Mouse (Mus musculus) cerebellum, postnatal 25 days (tissue): Measurements from ENCODE around the gene Rpl13a.
"Not testable (repeated sequence)": the region's sequence is repeated elsewhere in the genome, so short reads cannot be mapped to it uniquely, and the experiment has no call there.

Experiments
- DNase-seq, 2 experiments: peaks; one replicate each; pipeline ENCODE4 v3.0.0; 2021; ENCODE audit warnings: mixed read lengths in 2 of 2

The Rpl13a gene

DNA sequence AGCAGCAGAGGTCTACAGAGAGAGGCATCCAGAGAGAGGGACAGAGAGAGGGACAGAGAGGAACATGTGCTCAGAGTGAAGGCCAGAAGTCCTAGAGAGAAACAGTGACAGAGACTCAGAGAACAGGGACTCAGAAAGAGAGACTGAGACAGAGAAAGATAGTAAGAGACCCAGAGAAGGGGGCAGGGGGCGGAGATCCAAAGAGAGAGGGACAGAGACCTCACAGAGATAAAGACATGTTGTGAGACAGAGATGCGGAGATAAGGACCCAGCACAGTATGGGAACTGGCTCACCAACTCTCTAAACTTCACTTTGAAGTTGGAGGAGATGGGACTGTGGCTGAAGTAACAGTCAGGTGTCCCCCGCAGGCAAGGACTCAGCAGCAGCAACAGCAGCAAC is 6.8 kb upstream of the Rpl13a start:
- no peak for DNase-seq

DNA sequence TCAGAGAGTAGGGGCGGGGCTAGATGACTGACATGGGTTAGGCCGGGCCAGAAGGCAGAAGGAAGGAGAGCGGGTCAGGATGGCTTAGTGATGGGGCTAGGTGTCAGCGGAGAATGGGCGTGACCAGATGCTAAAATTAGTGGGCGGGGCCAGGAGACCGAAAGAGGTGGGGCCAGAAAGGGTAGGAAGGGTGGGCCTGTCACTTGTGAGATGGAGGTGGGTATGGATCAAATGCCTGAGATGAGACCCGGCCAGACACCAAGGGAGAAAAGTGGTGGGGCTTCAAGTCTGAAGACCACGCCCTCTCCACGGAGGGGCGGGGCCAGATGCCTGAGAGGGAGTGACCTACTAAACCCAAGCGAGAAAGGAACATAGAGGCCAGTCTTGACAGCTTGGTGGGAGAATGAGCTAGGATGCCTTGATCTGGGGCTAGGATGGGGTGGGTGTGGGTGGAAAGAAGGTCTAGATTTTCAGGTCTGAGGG is 6.0 kb upstream of the Rpl13a start:
- peak in 1 of 2 experiments; percentile 36 for DNase-seq

GRCm38 (mm10) chr7:45133446-45134159 is 5.0 kb upstream of the Rpl13a start:
- DNase-seq: peak in 1 of 2 experiments; percentile 36

- DNase-seq: no peak
Observed at GRCm38 (mm10) chr7:45131850-45132249, 3.3 kb upstream of the Rpl13a start.

DNA sequence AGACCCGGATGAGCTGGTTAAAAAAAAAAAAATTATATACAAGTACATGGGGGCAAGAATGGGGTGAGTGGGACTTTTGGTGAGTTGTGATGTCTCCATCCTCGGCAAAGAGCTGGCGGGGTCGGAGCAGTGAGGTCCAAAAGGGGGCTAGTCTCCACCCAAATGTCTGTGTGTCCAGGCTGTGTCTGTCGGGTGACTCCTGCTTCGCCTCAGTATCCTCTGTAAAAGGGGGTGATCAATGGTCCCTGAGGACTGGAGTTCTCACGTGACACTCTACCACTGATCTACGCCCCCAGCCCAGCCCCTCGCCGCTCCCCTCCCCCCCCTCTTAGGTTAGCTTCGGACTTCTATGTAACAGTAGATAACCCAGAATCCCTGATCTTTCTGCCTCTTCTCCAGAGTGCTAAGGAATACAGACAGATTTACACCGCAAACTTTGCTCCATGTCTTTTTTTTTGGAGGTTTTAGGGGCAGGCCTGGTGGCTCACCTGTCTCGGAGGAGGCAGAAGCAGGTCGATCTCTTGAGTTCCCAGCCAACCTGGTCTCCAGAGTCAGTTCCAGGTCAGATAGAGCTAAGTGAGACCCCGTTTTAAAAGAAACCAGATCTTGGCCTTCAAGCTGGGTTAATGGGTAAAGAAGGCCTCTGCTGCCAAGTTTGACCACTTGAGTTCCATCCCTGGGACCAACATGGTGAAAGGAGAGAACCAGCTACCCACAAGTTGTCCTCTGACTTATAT is 1.4 kb upstream of the Rpl13a start:
- DNase-seq: peak in 1 of 2 experiments; percentile 9

- DNase-seq: no peak
Observed at GRCm38 (mm10) chr7:45129318-45129717, 757 bp upstream of the Rpl13a start.

GRCm38 (mm10) chr7:45127700-45128224 is 799 bp downstream of the Rpl13a start:
- no peak for DNase-seq

- no peak for DNase-seq
Observed at GRCm38 (mm10) chr7:45126844-45127699, 1.5 kb downstream of the Rpl13a start.

GRCm38 (mm10) chr7:45126147-45126843 is 2.3 kb downstream of the Rpl13a start:
- no peak for DNase-seq

- DNase-seq: not testable (repeated sequence)
Observed at GRCm38 (mm10) chr7:45125649-45126048, 2.9 kb downstream of the Rpl13a start.

DNA sequence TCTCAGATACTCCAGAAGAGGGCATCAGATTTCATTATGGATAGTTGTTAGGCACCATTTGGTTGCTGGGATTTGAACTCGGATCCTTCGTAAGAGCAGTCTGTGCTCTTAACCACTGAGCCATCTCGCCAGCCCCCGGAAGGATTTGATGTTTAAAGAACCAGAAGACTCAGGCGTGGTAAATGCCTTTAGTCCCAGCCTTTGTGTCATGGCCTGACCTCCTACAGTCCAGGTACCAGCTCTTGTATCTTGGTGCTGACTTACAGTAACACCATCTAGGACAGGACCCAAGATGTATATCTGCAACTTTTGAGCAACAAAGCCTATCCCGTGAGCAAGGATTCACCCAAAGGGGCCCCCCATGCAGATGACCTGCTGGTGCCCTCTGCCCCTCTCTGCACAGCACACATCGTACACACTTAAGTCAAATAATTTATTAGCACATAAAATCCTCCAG is 3.4 kb downstream of the Rpl13a start:
- DNase-seq: no peak

- peak; percentile 97 to 99 for DNase-seq
Observed at GRCm38 (mm10) chr7:45124224-45125143, 4.1 kb downstream of the Rpl13a start, which contains the start of gene Rps11. TSS of gene Rps11 (minus strand) at chr7:45124439.

DNA sequence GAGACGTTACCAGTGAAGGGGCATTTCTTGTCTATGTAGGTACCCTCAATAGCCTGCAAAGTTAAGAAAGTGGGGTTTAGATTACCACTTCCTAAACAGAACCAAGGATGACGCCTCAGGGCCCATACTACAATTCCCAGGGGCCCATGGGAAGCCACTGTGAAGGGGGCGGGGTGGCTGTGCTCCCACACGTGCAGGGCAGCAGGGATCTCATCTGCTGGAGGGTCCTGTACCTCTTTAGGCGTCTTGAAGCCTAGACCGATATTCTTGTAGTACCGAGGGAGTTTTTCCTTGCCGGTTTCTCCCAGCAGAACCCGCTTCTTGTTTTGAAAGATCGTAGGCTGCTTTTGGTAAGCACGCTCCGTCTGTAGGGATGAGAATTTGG is 5.4 kb downstream of the Rpl13a start:
- no peak for DNase-seq

DNA sequence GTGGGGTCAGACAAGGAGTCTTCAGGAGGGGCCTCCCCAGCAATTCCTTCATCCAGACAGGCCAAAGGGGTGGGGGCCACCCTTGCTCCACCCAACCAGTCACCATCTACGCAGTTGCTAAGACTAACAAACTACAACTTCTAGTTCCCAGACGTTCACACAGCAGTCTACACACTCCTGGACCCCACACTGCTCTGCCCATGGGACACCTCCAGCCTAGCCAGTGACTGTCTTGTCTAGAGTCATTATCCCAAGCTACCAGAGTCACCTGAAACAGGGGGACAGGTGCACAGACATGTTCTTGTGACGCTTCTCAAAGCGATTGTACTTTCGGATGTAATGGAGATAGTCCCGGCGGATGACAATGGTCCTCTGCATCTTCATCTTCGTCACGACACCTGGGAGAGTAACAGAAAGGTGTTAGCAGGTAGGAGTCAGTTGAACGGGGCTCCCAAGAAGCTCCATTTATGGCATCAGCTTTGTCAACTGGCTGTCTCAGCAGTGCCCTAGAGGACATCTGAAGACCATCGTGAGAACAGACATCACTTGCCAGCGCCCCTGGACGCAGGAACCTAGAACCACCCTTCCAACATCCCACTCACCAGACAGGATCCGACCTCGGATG is 5.9 kb downstream of the Rpl13a start:
- DNase-seq: no peak

DNA sequence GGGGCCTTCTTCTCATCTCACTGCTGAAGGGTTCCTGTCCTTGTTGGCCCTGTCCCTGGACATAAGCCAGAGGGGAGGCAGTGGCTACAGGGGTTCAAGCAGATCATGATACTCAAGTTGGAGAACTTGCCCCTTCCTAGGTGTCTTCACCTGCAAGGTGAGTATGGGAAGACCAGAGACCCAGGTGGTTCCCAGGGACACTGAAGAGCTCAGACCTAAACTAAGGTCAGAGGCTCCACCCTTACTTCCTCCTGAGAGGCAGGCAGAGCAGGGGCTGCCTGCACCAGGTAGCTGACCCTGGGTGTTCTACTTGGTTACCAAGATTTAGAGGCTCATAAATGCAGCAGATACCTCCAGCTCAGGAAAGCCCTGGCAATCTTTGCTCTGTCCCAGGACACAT is 6.6 kb downstream of the Rpl13a start:
- no peak for DNase-seq

- peak in 1 of 2 experiments; percentile 37 for DNase-seq
Observed at GRCm38 (mm10) chr7:45121404-45121803, 7.2 kb downstream of the Rpl13a start.

- no peak for DNase-seq
Observed at GRCm38 (mm10) chr7:45119780-45120709, 8.5 kb downstream of the Rpl13a start.

- DNase-seq: no peak
Observed at GRCm38 (mm10) chr7:45118336-45118735, 10.2 kb downstream of the Rpl13a start.

DNA sequence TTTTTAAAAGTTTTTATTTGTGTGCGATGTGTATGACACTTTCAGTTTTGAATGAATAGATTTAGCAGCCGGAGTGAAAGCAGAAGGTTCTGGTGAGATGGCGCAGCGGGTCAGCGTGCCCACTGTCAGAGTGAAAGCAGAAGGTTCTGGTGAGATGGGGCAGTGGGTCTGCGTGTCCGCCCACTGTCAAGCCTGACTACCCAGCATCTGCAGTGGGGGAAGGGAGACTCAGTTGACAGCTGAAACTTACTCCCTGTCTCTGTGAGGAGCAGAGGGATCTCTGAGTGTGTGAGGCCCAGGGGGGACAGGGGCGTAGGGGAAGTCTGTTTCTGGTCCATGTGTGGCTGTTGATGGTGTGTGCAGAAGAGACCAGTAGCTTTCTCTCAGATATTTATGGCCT is 11.0 kb downstream of the Rpl13a start:
- no peak for DNase-seq
